Mouse (Mus musculus): Measurements from ENCODE around the gene Pde4a. TPM values are rescaled to one million over a fixed set of nuclear protein-coding genes. Genes with fewer than 3 reads are reported as not detected.

Pde4a gene
- total RNA-seq, 1 experiment, result 3.2 TPM

DNA sequence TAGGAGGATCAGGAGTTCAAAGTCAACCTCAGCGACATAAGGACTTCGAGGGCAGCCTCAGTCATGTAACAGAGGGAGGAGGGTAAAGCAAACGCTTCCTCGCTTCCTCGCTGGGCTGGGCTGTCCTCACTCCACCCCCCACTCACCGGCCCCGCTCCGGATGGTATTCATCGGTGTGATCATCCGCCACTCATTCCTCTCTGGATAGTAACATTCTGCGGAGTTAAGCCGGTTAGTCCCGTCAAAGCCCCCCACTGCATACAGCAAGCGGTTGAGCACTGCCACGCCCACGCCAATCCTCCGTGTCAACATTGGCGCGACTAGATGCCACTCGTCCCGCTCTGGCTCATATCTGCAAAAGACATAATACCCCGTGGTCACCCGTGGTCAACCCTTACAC, 66.0 kb downstream of the Pde4a start:
- Histone ChIP-seq H3K4me3 (ENCODE audit: insufficient read depth in 1 of 2, low read depth in 1 of 2, low read length in 2 of 2, poor library complexity in 1 of 2, severe bottlenecking in 1 of 2) (no peak overlapping the region; a peak in 1 of 4 replicates), H3K36me3 (ENCODE audit: control insufficient read depth, insufficient read depth, low read length, poor library complexity, severe bottlenecking) (peaks cover 16% of the 10 kb centered on the region; the same call in 1 of the 2 replicates), H3K27ac (ENCODE audit: insufficient read depth, low read depth, low read length, poor library complexity, severe bottlenecking) (no peak overlapping the region), H3K9me3 (ENCODE audit: control insufficient read depth, insufficient read depth, low read depth, low read length) (no peaks in the 10 kb centered on the region), H3K9ac (ENCODE audit: insufficient read depth, low read depth, low read length, poor library complexity, severe bottlenecking) (no peak overlapping the region), H3K4me1 (ENCODE audit: control insufficient read depth in 2 of 2, insufficient read depth in 2 of 2, low read length in 2 of 2, poor library complexity in 1 of 2) (peaks cover 3 to 29% of the 10 kb centered on the region in 2 experiments)
- DNase-seq (ENCODE audit: low read depth, low spot score), result no peak
- in situ Hi-C loops (cut with MboI; ENCODE audit: low sequenced_read_pairs in 2 of 2, unreplicated experiment in 2 of 2), result no loop called here
- TF ChIP-seq HCFC1 (IDR thresholded peaks at IDR 0.05; ENCODE audit: borderline replicate concordance, insufficient read depth, low read length) (no peak), MAFK (IDR thresholded peaks at IDR 0.05; ENCODE audit: insufficient read depth, low read depth, low read length) (no peak), ZC3H11A (IDR thresholded peaks at IDR 0.05; ENCODE audit: borderline replicate concordance, low read depth, low read length) (no peak), ZNF384 (IDR thresholded peaks at IDR 0.05; ENCODE audit: low read depth, low read length) (no peak), CHD2 (IDR thresholded peaks at IDR 0.05; ENCODE audit: low read depth, low read length) (no peak)

GRCm38 (mm10) chr9:21232867-21233266, 67.4 kb downstream of the Pde4a start:
- in situ Hi-C loops (cut with MboI; ENCODE audit: low sequenced_read_pairs in 2 of 2, unreplicated experiment in 2 of 2), result no loop called here
- no peak for TF ChIP-seq MAFK (IDR thresholded peaks at IDR 0.05; ENCODE audit: insufficient read depth, low read depth, low read length)
- TF ChIP-seq CHD2 (IDR thresholded peaks at IDR 0.05; ENCODE audit: low read depth, low read length), result no peak
- no peak for TF ChIP-seq HCFC1 (IDR thresholded peaks at IDR 0.05; ENCODE audit: borderline replicate concordance, insufficient read depth, low read length)
- no peak for TF ChIP-seq ZC3H11A (IDR thresholded peaks at IDR 0.05; ENCODE audit: borderline replicate concordance, low read depth, low read length)
- no peak for TF ChIP-seq ZNF384 (IDR thresholded peaks at IDR 0.05; ENCODE audit: low read depth, low read length)
- peaks cover 5 to 33% of the 10 kb centered on the region in 2 experiments for H3K4me1 ChIP-seq (ENCODE audit: control insufficient read depth in 2 of 2, insufficient read depth in 2 of 2, low read length in 2 of 2, poor library complexity in 1 of 2)
- 0 out of 4 replicates have a peak overlapping the region, but pooled peaks of 1 of the 2 experiments have one; percentile 57 for H3K4me3 ChIP-seq (ENCODE audit: insufficient read depth in 1 of 2, low read depth in 1 of 2, low read length in 2 of 2, poor library complexity in 1 of 2, severe bottlenecking in 1 of 2)
- no peak overlapping the region for H3K27ac ChIP-seq (ENCODE audit: insufficient read depth, low read depth, low read length, poor library complexity, severe bottlenecking)
- H3K9ac ChIP-seq (ENCODE audit: insufficient read depth, low read depth, low read length, poor library complexity, severe bottlenecking), result no peak overlapping the region
- no peak for DNase-seq (ENCODE audit: low read depth, low spot score)
- no peaks in the 10 kb centered on the region for H3K9me3 ChIP-seq (ENCODE audit: control insufficient read depth, insufficient read depth, low read depth, low read length)
- peaks cover 19% of the 10 kb centered on the region; the same call in 1 of the 2 replicates for H3K36me3 ChIP-seq (ENCODE audit: control insufficient read depth, insufficient read depth, low read length, poor library complexity, severe bottlenecking)

DNA sequence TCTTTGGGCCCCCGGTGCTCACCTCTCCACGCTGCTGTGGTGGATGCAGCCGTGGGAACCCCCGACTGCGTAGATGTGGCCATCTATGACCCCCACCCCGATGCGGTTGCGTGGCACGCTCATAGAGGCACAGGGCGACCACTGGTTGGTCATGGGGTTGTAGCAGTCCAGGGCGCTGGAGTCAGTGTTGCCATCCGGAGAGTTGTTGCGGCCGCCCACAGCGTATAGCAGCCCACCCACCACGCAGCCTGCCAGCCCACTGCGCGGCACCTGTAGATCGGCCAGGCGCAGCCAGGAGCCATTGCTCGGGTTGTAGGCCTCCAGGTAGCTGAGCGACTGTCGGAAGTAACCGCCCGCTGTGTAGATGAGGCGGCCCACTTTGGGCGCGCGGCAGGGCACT, 67.9 kb downstream of the Pde4a start:
- Histone ChIP-seq H3K4me3 (ENCODE audit: insufficient read depth in 1 of 2, low read depth in 1 of 2, low read length in 2 of 2, poor library complexity in 1 of 2, severe bottlenecking in 1 of 2) (peak overlapping the region; percentile 57 to 68), H3K4me1 (ENCODE audit: control insufficient read depth in 2 of 2, insufficient read depth in 2 of 2, low read length in 2 of 2, poor library complexity in 1 of 2) (peaks cover 7 to 33% of the 10 kb centered on the region in 2 experiments), H3K9ac (ENCODE audit: insufficient read depth, low read depth, low read length, poor library complexity, severe bottlenecking) (peak overlapping the region; percentile 57), H3K27ac (ENCODE audit: insufficient read depth, low read depth, low read length, poor library complexity, severe bottlenecking) (no peak overlapping the region), H3K9me3 (ENCODE audit: control insufficient read depth, insufficient read depth, low read depth, low read length) (no peaks in the 10 kb centered on the region), H3K36me3 (ENCODE audit: control insufficient read depth, insufficient read depth, low read length, poor library complexity, severe bottlenecking) (peaks cover 19% of the 10 kb centered on the region; the same call in 1 of the 2 replicates)
- in situ Hi-C loops (cut with MboI; ENCODE audit: low sequenced_read_pairs in 2 of 2, unreplicated experiment in 2 of 2), result no loop called here
- DNase-seq (ENCODE audit: low read depth, low spot score), result no peak
- TF ChIP-seq CHD2 (IDR thresholded peaks at IDR 0.05; ENCODE audit: low read depth, low read length) (no peak), ZNF384 (IDR thresholded peaks at IDR 0.05; ENCODE audit: low read depth, low read length) (no peak), MAFK (IDR thresholded peaks at IDR 0.05; ENCODE audit: insufficient read depth, low read depth, low read length) (no peak), ZC3H11A (IDR thresholded peaks at IDR 0.05; ENCODE audit: borderline replicate concordance, low read depth, low read length) (no peak), HCFC1 (IDR thresholded peaks at IDR 0.05; ENCODE audit: borderline replicate concordance, insufficient read depth, low read length) (no peak)

DNA sequence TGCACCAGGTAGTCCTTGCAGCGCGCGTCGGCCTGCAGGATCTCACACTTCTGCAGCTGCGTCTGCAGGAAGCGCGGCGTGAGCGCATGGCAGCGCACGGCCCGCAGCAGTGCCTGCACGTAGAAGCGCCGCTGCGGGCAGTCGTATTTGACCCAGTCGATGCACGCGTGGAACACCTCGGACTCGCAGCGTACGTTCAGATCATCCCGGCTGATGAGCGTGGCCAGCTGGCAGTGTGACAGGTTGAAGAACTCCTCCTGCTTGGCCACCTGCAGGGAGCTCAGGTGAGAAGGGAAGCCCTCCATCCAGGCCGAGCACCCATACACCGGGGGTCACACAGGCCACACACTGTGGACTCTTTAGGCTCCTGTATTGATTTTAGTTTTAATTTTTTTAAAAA, 68.3 kb downstream of the Pde4a start:
- DNase-seq (ENCODE audit: low read depth, low spot score), result no peak
- no peak overlapping the region for H3K27ac ChIP-seq (ENCODE audit: insufficient read depth, low read depth, low read length, poor library complexity, severe bottlenecking)
- TF ChIP-seq ZNF384 (IDR thresholded peaks at IDR 0.05; ENCODE audit: low read depth, low read length), result no peak
- no peak for TF ChIP-seq HCFC1 (IDR thresholded peaks at IDR 0.05; ENCODE audit: borderline replicate concordance, insufficient read depth, low read length)
- no peak for TF ChIP-seq CHD2 (IDR thresholded peaks at IDR 0.05; ENCODE audit: low read depth, low read length)
- no peak for TF ChIP-seq ZC3H11A (IDR thresholded peaks at IDR 0.05; ENCODE audit: borderline replicate concordance, low read depth, low read length)
- no peak for TF ChIP-seq MAFK (IDR thresholded peaks at IDR 0.05; ENCODE audit: insufficient read depth, low read depth, low read length)
- H3K4me3 ChIP-seq (ENCODE audit: insufficient read depth in 1 of 2, low read depth in 1 of 2, low read length in 2 of 2, poor library complexity in 1 of 2, severe bottlenecking in 1 of 2), result peak overlapping the region; percentile 57 to 68
- in situ Hi-C loops (cut with MboI; ENCODE audit: low sequenced_read_pairs in 2 of 2, unreplicated experiment in 2 of 2), result no loop called here
- H3K9me3 ChIP-seq (ENCODE audit: control insufficient read depth, insufficient read depth, low read depth, low read length), result no peaks in the 10 kb centered on the region
- peak overlapping the region; percentile 57 for H3K9ac ChIP-seq (ENCODE audit: insufficient read depth, low read depth, low read length, poor library complexity, severe bottlenecking)
- H3K36me3 ChIP-seq (ENCODE audit: control insufficient read depth, insufficient read depth, low read length, poor library complexity, severe bottlenecking), result peaks cover 19% of the 10 kb centered on the region; the same call in 1 of the 2 replicates
- peaks cover 7 to 33% of the 10 kb centered on the region in 2 experiments for H3K4me1 ChIP-seq (ENCODE audit: control insufficient read depth in 2 of 2, insufficient read depth in 2 of 2, low read length in 2 of 2, poor library complexity in 1 of 2)

Data from ES-E14 (cell line).